Mouse (Mus musculus): ENCODE data around the gene Pi4k2a. TPM values are rescaled to one million over a fixed set of nuclear protein-coding genes. Genes with fewer than 3 reads are reported as not detected.

The Pi4k2a gene
- polyA plus RNA-seq, 1 experiment: 34.8 TPM

- no peak for DNase-seq
- Histone ChIP-seq H3K4me3 (replicated peaks; ENCODE audit: extremely low read depth, low read depth, low read length) (no peak overlapping the region), H3K4me1 (ENCODE audit: control insufficient read depth, insufficient read depth, low read length) (peaks cover 4% of the 10 kb centered on the region; the same call in 1 of the 2 replicates)
- no peak for TF ChIP-seq CTCF (IDR thresholded peaks at IDR 0.05; ENCODE audit: insufficient read depth, low read length)
- TF ChIP-seq POLR2A (IDR thresholded peaks at IDR 0.05; ENCODE audit: borderline replicate concordance, extremely low read depth, low read depth, low read length): no peak
- whole genome bisulfite sequencing: 73% methylated on average over 5 of the region's 5 CpGs
Observed at GRCm38 (mm10) chr19:42139724-42140517, 49.7 kb downstream of the Pi4k2a start.

- no peak for TF ChIP-seq POLR2A (IDR thresholded peaks at IDR 0.05; ENCODE audit: borderline replicate concordance, extremely low read depth, low read depth, low read length)
- Histone ChIP-seq H3K4me1 (ENCODE audit: control insufficient read depth, insufficient read depth, low read length) (peaks cover 15% of the 10 kb centered on the region), H3K4me3 (replicated peaks; ENCODE audit: extremely low read depth, low read depth, low read length) (no peak overlapping the region)
- DNase-seq: no peak
- 89% methylated on average over 3 of the region's 3 CpGs for WGBS
Observed at GRCm38 (mm10) chr19:42141998-42142397, 51.7 kb downstream of the Pi4k2a start.

GRCm38 (mm10) chr19:42142757-42143156 lies 52.5 kb downstream of the Pi4k2a start:
- Histone ChIP-seq H3K4me3 (replicated peaks; ENCODE audit: extremely low read depth, low read depth, low read length) (no peak overlapping the region), H3K4me1 (ENCODE audit: control insufficient read depth, insufficient read depth, low read length) (peaks cover 15% of the 10 kb centered on the region)
- DNase-seq: no peak
- WGBS: 69% methylated on average over 2 of the region's 2 CpGs
- TF ChIP-seq CTCF (IDR thresholded peaks at IDR 0.05; ENCODE audit: insufficient read depth, low read length) (no peak), POLR2A (IDR thresholded peaks at IDR 0.05; ENCODE audit: borderline replicate concordance, extremely low read depth, low read depth, low read length) (no peak)

GRCm38 (mm10) chr19:42144067-42144466 lies 53.8 kb downstream of the Pi4k2a start:
- Histone ChIP-seq H3K4me3 (replicated peaks; ENCODE audit: extremely low read depth, low read depth, low read length) (no peak overlapping the region), H3K4me1 (ENCODE audit: control insufficient read depth, insufficient read depth, low read length) (peaks cover 13% of the 10 kb centered on the region)
- TF ChIP-seq POLR2A (IDR thresholded peaks at IDR 0.05; ENCODE audit: borderline replicate concordance, extremely low read depth, low read depth, low read length) (no peak), CTCF (IDR thresholded peaks at IDR 0.05; ENCODE audit: insufficient read depth, low read length) (no peak)
- 10% methylated on average over 6 of the region's 6 CpGs for WGBS
- no peak for DNase-seq

DNA sequence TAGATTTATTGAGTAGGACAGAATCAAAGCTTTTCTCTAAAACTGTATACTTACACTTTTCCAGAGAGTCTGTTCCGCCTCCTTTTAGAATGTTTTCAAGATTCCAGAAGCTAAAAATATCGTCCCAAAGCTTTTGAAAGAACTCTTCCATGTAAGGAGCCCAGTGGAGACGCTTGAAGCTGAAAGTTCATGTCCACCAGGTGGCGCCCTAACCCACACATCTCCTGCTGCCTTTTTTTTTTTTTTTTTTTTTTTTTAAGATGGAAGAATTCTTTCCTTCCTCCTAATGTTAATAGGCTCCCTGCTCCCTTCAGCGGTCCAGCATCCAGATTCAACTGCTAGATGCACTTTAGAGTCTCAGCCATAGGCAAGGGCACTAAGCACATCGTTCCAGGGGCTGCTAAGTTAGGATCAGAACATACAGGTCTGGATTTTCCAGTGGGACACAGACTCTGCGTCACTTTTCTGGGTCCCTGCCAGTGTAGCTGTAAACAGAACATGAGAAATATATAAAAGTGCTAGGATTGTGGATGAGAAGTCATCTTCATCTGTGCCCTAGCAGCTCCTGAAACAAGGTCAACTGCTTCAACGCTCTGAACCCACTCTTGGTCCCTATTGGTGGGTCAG lies 54.4 kb downstream of the Pi4k2a start:
- H3K4me3 ChIP-seq (replicated peaks; ENCODE audit: extremely low read depth, low read depth, low read length): no peak overlapping the region
- peak; percentile 68 for TF ChIP-seq CTCF (IDR thresholded peaks at IDR 0.05; ENCODE audit: insufficient read depth, low read length)
- no peak for TF ChIP-seq POLR2A (IDR thresholded peaks at IDR 0.05; ENCODE audit: borderline replicate concordance, extremely low read depth, low read depth, low read length)
- WGBS: 19% methylated on average over 8 of the region's 8 CpGs
- peak; percentile 79 for DNase-seq
- peaks cover 18% of the 10 kb centered on the region for H3K4me1 ChIP-seq (ENCODE audit: control insufficient read depth, insufficient read depth, low read length)

DNA sequence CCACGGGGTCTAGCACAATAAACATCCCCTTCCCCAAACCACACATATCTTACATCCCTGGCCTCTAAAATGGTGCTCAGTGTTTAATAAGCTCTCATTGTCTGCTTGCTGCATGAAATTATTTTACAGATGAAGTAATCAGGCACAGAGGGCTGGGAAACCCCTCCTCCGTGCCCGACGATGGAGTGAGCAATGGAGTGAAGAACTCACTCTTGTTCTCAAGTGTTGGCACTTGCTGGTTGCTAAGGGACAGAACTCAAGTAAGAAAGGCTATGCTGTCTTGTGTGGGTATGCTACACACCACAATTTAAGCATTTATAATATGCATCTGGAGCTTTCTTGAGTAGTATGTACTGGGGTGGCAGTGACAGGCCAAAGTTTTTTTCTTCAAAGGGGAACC lies 54.9 kb downstream of the Pi4k2a start:
- TF ChIP-seq CTCF (IDR thresholded peaks at IDR 0.05; ENCODE audit: insufficient read depth, low read length) (no peak), POLR2A (IDR thresholded peaks at IDR 0.05; ENCODE audit: borderline replicate concordance, extremely low read depth, low read depth, low read length) (no peak)
- Histone ChIP-seq H3K4me1 (ENCODE audit: control insufficient read depth, insufficient read depth, low read length) (peaks cover 20% of the 10 kb centered on the region), H3K4me3 (replicated peaks; ENCODE audit: extremely low read depth, low read depth, low read length) (no peak overlapping the region)
- peak; percentile 56 for DNase-seq
- WGBS: 41% methylated on average over 4 of the region's 4 CpGs

GRCm38 (mm10) chr19:42145731-42146130 lies 55.5 kb downstream of the Pi4k2a start:
- no peak for DNase-seq
- no peak for TF ChIP-seq CTCF (IDR thresholded peaks at IDR 0.05; ENCODE audit: insufficient read depth, low read length)
- TF ChIP-seq POLR2A (IDR thresholded peaks at IDR 0.05; ENCODE audit: borderline replicate concordance, extremely low read depth, low read depth, low read length): no peak
- no peak overlapping the region for H3K4me3 ChIP-seq (replicated peaks; ENCODE audit: extremely low read depth, low read depth, low read length)
- H3K4me1 ChIP-seq (ENCODE audit: control insufficient read depth, insufficient read depth, low read length): peaks cover 20% of the 10 kb centered on the region
- 80% methylated on average over 2 of the region's 2 CpGs for WGBS

GRCm38 (mm10) chr19:42146276-42147010 lies 56.2 kb downstream of the Pi4k2a start:
- TF ChIP-seq POLR2A (IDR thresholded peaks at IDR 0.05; ENCODE audit: borderline replicate concordance, extremely low read depth, low read depth, low read length) (0 out of 2 replicates have a peak, but pooled peaks have one; percentile 31), CTCF (IDR thresholded peaks at IDR 0.05; ENCODE audit: insufficient read depth, low read length) (no peak)
- WGBS: 79% methylated on average over 9 of the region's 9 CpGs
- Histone ChIP-seq H3K4me1 (ENCODE audit: control insufficient read depth, insufficient read depth, low read length) (peaks cover 26% of the 10 kb centered on the region), H3K4me3 (replicated peaks; ENCODE audit: extremely low read depth, low read depth, low read length) (no peak overlapping the region)
- DNase-seq: no peak

GRCm38 (mm10) chr19:42147170-42147768 lies 57.0 kb downstream of the Pi4k2a start, which contains the start of gene Marveld1:
Marveld1 (plus strand) TSS chr19:42147400.
- Histone ChIP-seq H3K4me3 (replicated peaks; ENCODE audit: extremely low read depth, low read depth, low read length) (peak within 1 kb of the TSS; percentile 78), H3K4me1 (ENCODE audit: control insufficient read depth, insufficient read depth, low read length) (peaks cover 33% of the 10 kb centered on the region)
- DNase-seq: peak; percentile 82
- 0% methylated on average over 41 of the region's 57 CpGs for WGBS
- TF ChIP-seq POLR2A (IDR thresholded peaks at IDR 0.05; ENCODE audit: borderline replicate concordance, extremely low read depth, low read depth, low read length) (peak; percentile 96), CTCF (IDR thresholded peaks at IDR 0.05; ENCODE audit: insufficient read depth, low read length) (no peak)

All from lung, adult 2 months (tissue).